Mouse (Mus musculus) heart, postnatal 0 days (tissue): ENCODE results near the gene Nos1ap. TPM values are rescaled to one million over a fixed set of nuclear protein-coding genes. Genes with fewer than 3 reads are reported as not detected.

Experiments
- ATAC-seq: fragments of 200-750 bp; cut with Nextera tagmentation; 2 replicates; pipeline ENCODE4 v1.8.0; 2017; ENCODE audit warnings: low read depth, moderate number of reproducible peaks, moderate library complexity; ENCODE audit not compliant: insufficient read depth
- DNase-seq: peaks from one replicate; pipeline ENCODE4 v3.0.0-alpha.2; 2016; ENCODE audit warnings: low spot score
- H3K27ac ChIP-seq: fragments of 300-500 bp; sonication (generic); 2 replicates; pipeline ENCODE4 v1.5.1; 2014; ENCODE audit warnings: low read depth, mild to moderate bottlenecking
- H3K27me3 ChIP-seq: fragments of 300-500 bp; sonication (generic); 2 replicates; pipeline ENCODE4 v1.6.1; 2014; ENCODE audit warnings: low read length, mixed read lengths; ENCODE audit not compliant: control insufficient read depth, insufficient read depth
- H3K36me3 ChIP-seq: fragments of 300-500 bp; sonication (generic); replicated peaks from 2 replicates; pipeline ENCODE4 v1.6.1; 2014; ENCODE audit warnings: low read length, mixed read lengths; ENCODE audit not compliant: control insufficient read depth, insufficient read depth
- H3K4me1 ChIP-seq: fragments of 300-500 bp; sonication (generic); 2 replicates; pipeline ENCODE4 v1.6.1; 2014; ENCODE audit warnings: antibody characterized with exemption; ENCODE audit not compliant: control insufficient read depth, insufficient read depth
- H3K4me2 ChIP-seq: fragments of 300-500 bp; sonication (generic); 2 replicates; pipeline ENCODE4 v1.6.1; 2014; ENCODE audit warnings: low read depth, mild to moderate bottlenecking, low read length, moderate library complexity
- H3K4me3 ChIP-seq: fragments of 300-500 bp; sonication (generic); 2 replicates; pipeline ENCODE4 v1.5.1; 2014; ENCODE audit warnings: low read depth, low read length
- H3K9ac ChIP-seq: fragments of 300-500 bp; sonication (generic); replicated peaks from 2 replicates; pipeline ENCODE4 v1.6.1; 2014; ENCODE audit warnings: low read depth, low read length, mixed read lengths
- H3K9me3 ChIP-seq: fragments of 300-500 bp; sonication (generic); replicated peaks from 2 replicates; pipeline ENCODE4 v1.6.1; 2016; ENCODE audit warnings: low read length; ENCODE audit not compliant: control insufficient read depth
- CTCF ChIP-seq: IDR thresholded peaks from 2 replicates; pipeline ENCODE4 v1.5.1; 2016; ENCODE audit warnings: antibody characterized with exemption, control low read depth, low read depth
- EP300 ChIP-seq: IDR thresholded peaks from 2 replicates; pipeline ENCODE4 v1.6.1; 2016; ENCODE audit warnings: antibody characterized with exemption, low read depth
- WGBS: fragments of 180-500 bp; shearing (Covaris S2); extraction: QIAGEN DNeasy Blood & Tissue Kit; methylation state at CpG from one replicate; pipeline ENCODE4 v1.1.7; 2014; 5-methylcytosine and 5-hydroxymethylcytosine counted together
- polyA plus RNA-seq: library from polyadenylated mRNA; unstranded; fragments of >200 nt; fragmentation: Nextera tagmentation; extraction: Ambion mirVana; gene quantifications from 2 replicates; pipeline ENCODE4 v1.2.1, GENCODE M21; 2015
- total RNA-seq: library from RNA; depleted of rRNA; stranded (reverse); fragments of >200 nt; gene quantifications from 2 replicates; pipeline ENCODE4 v1.2.3, GENCODE M21; 2014; ENCODE audit warnings: low replicate concordance

The Nos1ap gene
- total and polyA plus RNA-seq, 2 experiments from 2014 or later = 0.99 to 10.3 TPM

- 77% methylated on average over 3 of the region's 3 CpGs for WGBS
- Histone ChIP-seq H3K27me3 (no peaks in the 10 kb centered on the region), H3K27ac (no peak overlapping the region), H3K36me3 (no peaks in the 10 kb centered on the region), H3K9ac (no peak overlapping the region), H3K9me3 (no peaks in the 10 kb centered on the region), H3K4me2 (no peak overlapping the region), H3K4me3 (no peak overlapping the region), H3K4me1 (no peaks in the 10 kb centered on the region)
- ATAC-seq (no peak), DNase-seq (no peak)
- TF ChIP-seq EP300 = no peak
- TF ChIP-seq CTCF = no peak
These were observed 24.7 kb downstream of the Nos1ap start for GRCm38 (mm10) chr1:170564926-170565325.

- DNase-seq (no peak), ATAC-seq (no peak)
- Histone ChIP-seq H3K4me1 (no peaks in the 10 kb centered on the region), H3K36me3 (no peaks in the 10 kb centered on the region), H3K27me3 (no peaks in the 10 kb centered on the region), H3K9ac (no peak overlapping the region), H3K9me3 (no peaks in the 10 kb centered on the region), H3K27ac (no peak overlapping the region), H3K4me3 (no peak overlapping the region), H3K4me2 (no peak overlapping the region)
- 70% methylated on average over 1 of the region's 1 CpGs for WGBS
- TF ChIP-seq CTCF = no peak
- no peak for TF ChIP-seq EP300
These were observed 27.2 kb downstream of the Nos1ap start for GRCm38 (mm10) chr1:170562431-170562830.

- WGBS = 74% methylated on average over 3 of the region's 3 CpGs
- Histone ChIP-seq H3K4me2 (no peak overlapping the region), H3K4me1 (no peaks in the 10 kb centered on the region), H3K9ac (no peak overlapping the region), H3K36me3 (no peaks in the 10 kb centered on the region), H3K4me3 (no peak overlapping the region), H3K27ac (no peak overlapping the region), H3K9me3 (no peaks in the 10 kb centered on the region), H3K27me3 (no peaks in the 10 kb centered on the region)
- TF ChIP-seq EP300 (no peak), CTCF (no peak)
- DNase-seq = no peak
- ATAC-seq = no peak
These were observed 28.9 kb downstream of the Nos1ap start for GRCm38 (mm10) chr1:170560768-170561167.

GRCm38 (mm10) chr1:170557962-170558361, 31.7 kb downstream of the Nos1ap start:
- no peak for ATAC-seq
- Histone ChIP-seq H3K4me3 (no peak overlapping the region), H3K27me3 (no peaks in the 10 kb centered on the region), H3K36me3 (no peaks in the 10 kb centered on the region), H3K4me2 (no peak overlapping the region), H3K27ac (no peak overlapping the region), H3K9me3 (no peaks in the 10 kb centered on the region), H3K9ac (no peak overlapping the region), H3K4me1 (peaks cover 14% of the 10 kb centered on the region)
- DNase-seq = no peak
- TF ChIP-seq CTCF (no peak), EP300 (no peak)
- 74% methylated on average over 4 of the region's 4 CpGs for WGBS

- no peak overlapping the region for H3K9ac ChIP-seq
- DNase-seq (no peak), ATAC-seq (no peak)
- H3K4me1 ChIP-seq = peaks cover 15% of the 10 kb centered on the region
- H3K4me2 ChIP-seq = no peak overlapping the region
- H3K27ac ChIP-seq = no peak overlapping the region
- H3K9me3 ChIP-seq = no peaks in the 10 kb centered on the region
- H3K36me3 ChIP-seq = no peaks in the 10 kb centered on the region
- TF ChIP-seq EP300 (no peak), CTCF (no peak)
- no peaks in the 10 kb centered on the region for H3K27me3 ChIP-seq
- H3K4me3 ChIP-seq = no peak overlapping the region
- WGBS = 87% methylated on average over 6 of the region's 6 CpGs
These were observed 33.0 kb downstream of the Nos1ap start for GRCm38 (mm10) chr1:170556696-170557095.

GRCm38 (mm10) chr1:170554939-170555293, 34.7 kb downstream of the Nos1ap start:
- H3K4me1 ChIP-seq = peaks cover 33% of the 10 kb centered on the region

More at GRCm38 (mm10) chr1:170554939-170555293, 34.7 kb downstream of the Nos1ap start:
- 10% methylated on average over 3 of the region's 3 CpGs for WGBS
- Histone ChIP-seq H3K27me3 (no peaks in the 10 kb centered on the region), H3K4me2 (no peak overlapping the region), H3K9me3 (0 out of 2 replicates have a peak, but pooled peaks cover under 1% of the 10 kb centered on the region), H3K4me3 (no peak overlapping the region), H3K36me3 (no peaks in the 10 kb centered on the region), H3K9ac (no peak overlapping the region), H3K27ac (peak overlapping the region; percentile 69)
- DNase-seq (peak; percentile 86), ATAC-seq (peak; percentile 91)
- TF ChIP-seq EP300 (peak; percentile 87), CTCF (no peak)
